Mouse (Mus musculus) olfactory bulb, adult 2 months (tissue): Measurements from ENCODE around the gene Rpusd3.

Experiments
- CTCF ChIP-seq: fragments of 200-500 bp; IDR thresholded peaks from 2 replicates; pipeline ENCODE4 v1.5.1; 2012; ENCODE audit warnings: low read depth, mild to moderate bottlenecking, low read length, moderate library complexity; ENCODE audit not compliant: insufficient read depth
- POLR2A ChIP-seq: fragments of 200-500 bp; IDR thresholded peaks from 2 replicates; pipeline ENCODE4 v1.6.1; 2012; ENCODE audit warnings: mild to moderate bottlenecking, low read depth, low read length, moderate library complexity; ENCODE audit not compliant: insufficient read depth

- TF ChIP-seq CTCF (no peak), POLR2A (no peak)
Observed at GRCm38 (mm10) chr6:113442087-113442441, 22.9 kb upstream of the Rpusd3 start.
